In the genomic region with DNA sequence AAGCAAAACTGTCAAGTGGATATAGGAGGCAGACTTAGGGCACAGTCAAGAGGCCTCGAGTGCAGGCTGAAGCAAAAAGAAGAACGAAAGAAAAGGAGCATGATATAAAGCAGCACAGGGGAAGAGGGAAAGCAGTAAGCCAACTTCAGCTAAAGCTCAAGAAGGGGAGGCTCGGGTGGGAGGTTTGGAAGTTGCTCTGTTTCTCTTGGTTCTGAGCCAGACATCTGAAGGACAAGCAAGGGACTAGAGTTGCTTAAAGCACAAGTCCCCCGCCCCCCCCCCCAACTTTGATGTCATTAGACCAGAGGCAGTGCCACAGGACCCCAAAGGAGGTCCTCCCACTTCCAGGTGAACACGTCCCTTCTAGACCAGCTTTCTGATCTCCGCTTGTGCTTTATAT, we compare ENCODE assay signal across 18 mouse cellular contexts.
"Had no signal": no experiment of that assay in that cellular context is flagged by ENCODE, and none has a peak within 500 bp of the region (broad histone marks: within the 10 kb centered on the region; RNA-seq: fewer than 3 reads in every experiment).

No protein-coding gene starts in this region.

- H3K4me3 ChIP-seq: layer of hippocampus, adult 2 months; limb, embryonic 10.5 days; limb, embryonic 13.5 days; liver, embryonic 12.5 days; liver, embryonic 15.5 days; lung, embryonic 15.5 days; megakaryocyte, embryonic 14.5 days; midbrain, embryonic 10.5 days; midbrain, embryonic 13.5 days had no signal

- H3K4me2 ChIP-seq: limb, embryonic 13.5 days; liver, embryonic 12.5 days; liver, embryonic 15.5 days; lung, embryonic 15.5 days; midbrain, embryonic 13.5 days had no signal

- DNase-seq: kidney, adult 11 months; layer of hippocampus, adult 9-11 months; liver; lung, adult 18-20 months; lung, postnatal 10 days; lung, postnatal 36 days; thymus, adult 18-20 months; thymus, postnatal 36 days had no signal

- H3K4me1 ChIP-seq: limb, embryonic 13.5 days; liver, embryonic 12.5 days; liver, embryonic 15.5 days; lung, embryonic 15.5 days; megakaryocyte, embryonic 14.5 days; midbrain, embryonic 13.5 days had no signal

- H3K27ac ChIP-seq: kidney, postnatal 0 days; layer of hippocampus, adult 2 months; limb, embryonic 10.5 days; limb, embryonic 13.5 days; liver, embryonic 12.5 days; liver, embryonic 15.5 days; lung, embryonic 15.5 days; midbrain, embryonic 10.5 days; midbrain, embryonic 13.5 days had no signal

- H3K9ac ChIP-seq: limb, embryonic 13.5 days; liver, embryonic 12.5 days; liver, embryonic 15.5 days; lung, embryonic 15.5 days; midbrain, embryonic 13.5 days had no signal

- H3K36me3 ChIP-seq: limb, embryonic 10.5 days; limb, embryonic 13.5 days; liver, embryonic 12.5 days; liver, embryonic 15.5 days; lung, embryonic 15.5 days; midbrain, embryonic 10.5 days; midbrain, embryonic 13.5 days had no signal

- ATAC-seq: liver, embryonic 12.5 days; midbrain, embryonic 13.5 days had no signal

- H3K27me3 ChIP-seq: limb, embryonic 13.5 days; liver, embryonic 12.5 days; liver, embryonic 15.5 days; lung, embryonic 15.5 days; midbrain, embryonic 13.5 days had no signal

- H3K9me3 ChIP-seq: limb, embryonic 10.5 days; limb, embryonic 13.5 days; liver, embryonic 12.5 days; liver, embryonic 15.5 days; lung, embryonic 15.5 days; megakaryocyte, embryonic 14.5 days; midbrain, embryonic 10.5 days; midbrain, embryonic 13.5 days had no signal
